Mouse (Mus musculus) stomach, embryonic 14.5 days (tissue): ENCODE results near the gene Dmxl2. TPM values are rescaled to one million over a fixed set of nuclear protein-coding genes. Genes with fewer than 3 reads are reported as not detected.

Source experiments
- ATAC-seq: fragments of 200-750 bp; cut with Nextera tagmentation; 2 replicates; pipeline ENCODE4 v1.8.0; 2017; ENCODE audit warnings: low read depth, moderate TSS enrichment; ENCODE audit not compliant: insufficient number of reproducible peaks, insufficient read depth, low FRiP score
- H3K27ac ChIP-seq: fragments of 300-500 bp; sonication (generic); 2 replicates; pipeline ENCODE4 v1.5.1; 2014; ENCODE audit warnings: mild to moderate bottlenecking, low read length, moderate library complexity, mixed read lengths
- H3K27me3 ChIP-seq: fragments of 300-500 bp; sonication (generic); 2 replicates; pipeline ENCODE4 v1.6.1; 2014; ENCODE audit warnings: low read length, control low read depth, mixed read lengths; ENCODE audit not compliant: control insufficient read depth, insufficient read depth
- H3K36me3 ChIP-seq: fragments of 300-500 bp; sonication (generic); 2 replicates; pipeline ENCODE4 v1.6.1; 2014; ENCODE audit warnings: mild to moderate bottlenecking, control low read depth, low read length, moderate library complexity, mixed read lengths; ENCODE audit not compliant: control insufficient read depth, insufficient read depth
- H3K4me1 ChIP-seq: fragments of 300-500 bp; sonication (generic); 2 replicates; pipeline ENCODE4 v1.6.1; 2014; ENCODE audit warnings: low read length, control low read depth, mixed read lengths; ENCODE audit not compliant: control insufficient read depth, insufficient read depth
- H3K4me2 ChIP-seq: fragments of 300-500 bp; sonication (generic); replicated peaks from 2 replicates; pipeline ENCODE4 v1.6.1; 2014; ENCODE audit warnings: low read depth, low read length, control low read depth
- H3K4me3 ChIP-seq: fragments of 300-500 bp; sonication (generic); 2 replicates; pipeline ENCODE4 v1.5.1; 2014; ENCODE audit warnings: low read depth, low read length, control low read depth
- H3K9ac ChIP-seq: fragments of 300-500 bp; sonication (generic); replicated peaks from 2 replicates; pipeline ENCODE4 v1.6.1; 2014; ENCODE audit warnings: low read depth, mild to moderate bottlenecking, control low read depth, low read length, moderate library complexity, mixed read lengths
- H3K9me3 ChIP-seq: fragments of 300-500 bp; sonication (generic); 2 replicates; pipeline ENCODE4 v1.6.1; 2016; ENCODE audit warnings: low read depth, low read length, control low read depth; ENCODE audit not compliant: control insufficient read depth
- WGBS: fragments of 180-500 bp; shearing (Covaris S2); extraction: QIAGEN DNeasy Blood & Tissue Kit; methylation state at CpG from one replicate; pipeline ENCODE4 v1.1.7; 2014; 5-methylcytosine and 5-hydroxymethylcytosine counted together
- polyA plus RNA-seq: library from polyadenylated mRNA; unstranded; fragments of >200 nt; fragmentation: Nextera tagmentation; extraction: Ambion mirVana; gene quantifications from 2 replicates; pipeline ENCODE4 v1.2.1, GENCODE M21; 2014

Dmxl2 gene
- polyA plus RNA-seq, 1 experiment from 2014 or later: 7.0 TPM

- H3K9ac ChIP-seq: no peak overlapping the region
- 75% methylated on average over 12 of the region's 12 CpGs for WGBS
- no peaks in the 10 kb centered on the region for H3K36me3 ChIP-seq
- H3K4me3 ChIP-seq: no peak overlapping the region
- ATAC-seq: no peak
- H3K9me3 ChIP-seq: no peaks in the 10 kb centered on the region
- H3K4me2 ChIP-seq: no peak overlapping the region
- H3K4me1 ChIP-seq: no peaks in the 10 kb centered on the region
- no peaks in the 10 kb centered on the region for H3K27me3 ChIP-seq
- no peak overlapping the region for H3K27ac ChIP-seq
Observed at GRCm38 (mm10) chr9:54335582-54335981, 165.8 kb downstream of the Dmxl2 start.

- ATAC-seq: no peak
- H3K36me3 ChIP-seq: no peaks in the 10 kb centered on the region
- H3K9ac ChIP-seq: no peak overlapping the region
- H3K27me3 ChIP-seq: no peaks in the 10 kb centered on the region
- no peak overlapping the region for H3K4me3 ChIP-seq
- WGBS: 86% methylated on average over 7 of the region's 7 CpGs
- H3K9me3 ChIP-seq: no peaks in the 10 kb centered on the region
- H3K4me1 ChIP-seq: no peaks in the 10 kb centered on the region
- no peak overlapping the region for H3K4me2 ChIP-seq
- no peak overlapping the region for H3K27ac ChIP-seq
Observed at GRCm38 (mm10) chr9:54329201-54329600, 172.2 kb downstream of the Dmxl2 start.

- no peak for ATAC-seq
- Histone ChIP-seq H3K4me3 (no peak overlapping the region), H3K27me3 (no peaks in the 10 kb centered on the region)
Observed at GRCm38 (mm10) chr9:54323456-54323855, 178.0 kb downstream of the Dmxl2 start.

GRCm38 (mm10) chr9:54316363-54316762 lies 185.1 kb downstream of the Dmxl2 start:
- ATAC-seq: no peak
- Histone ChIP-seq H3K27me3 (no peaks in the 10 kb centered on the region), H3K27ac (no peak overlapping the region), H3K36me3 (no peaks in the 10 kb centered on the region), H3K9me3 (no peaks in the 10 kb centered on the region), H3K4me3 (no peak overlapping the region), H3K4me1 (no peaks in the 10 kb centered on the region), H3K9ac (no peak overlapping the region), H3K4me2 (no peak overlapping the region)
- 69% methylated on average over 9 of the region's 9 CpGs for WGBS

More at GRCm38 (mm10) chr9:54323456-54323855, 178.0 kb downstream of the Dmxl2 start:
- H3K36me3 ChIP-seq: no peaks in the 10 kb centered on the region
- no peak overlapping the region for H3K9ac ChIP-seq
- no peaks in the 10 kb centered on the region for H3K9me3 ChIP-seq
- no peak overlapping the region for H3K27ac ChIP-seq
- WGBS: 46% methylated on average over 8 of the region's 8 CpGs
- no peaks in the 10 kb centered on the region for H3K4me1 ChIP-seq
- H3K4me2 ChIP-seq: no peak overlapping the region

Other genes with a start within 250 kb of the Dmxl2 start
- gene Cyp19a1, start 233.5 kb downstream of the Dmxl2 start, polyA plus RNA-seq: not detected in 2 replicates
- gene Gldn, start 215.1 kb downstream of the Dmxl2 start, polyA plus RNA-seq: not detected in 2 replicates
- gene Sh2d7, start 37.4 kb upstream of the Dmxl2 start, polyA plus RNA-seq: not detected in 2 replicates
- 13.6 and 15.3 TPM in 2 replicates for gene Cib2, start 58.6 kb upstream of the Dmxl2 start, polyA plus RNA-seq
- 99.6 and 108 TPM in 2 replicates for gene Idh3a, start 84.7 kb upstream of the Dmxl2 start, polyA plus RNA-seq
- 0.74 and 0.78 TPM in 2 replicates for gene Acsbg1, start 160.2 kb upstream of the Dmxl2 start, polyA plus RNA-seq
- 4.7 and 6.2 TPM in 2 replicates for gene Dnaja4, start 197.2 kb upstream of the Dmxl2 start, polyA plus RNA-seq
- gene Wdr61, start 232.9 kb upstream of the Dmxl2 start, polyA plus RNA-seq: 169 and 175 TPM in 2 replicates